Mouse (Mus musculus) liver, postnatal 0 days (tissue): Measurements from ENCODE around the gene Grik4. TPM values are rescaled to one million over a fixed set of nuclear protein-coding genes. Genes with fewer than 3 reads are reported as not detected.
"Not testable (repeated sequence)": the region's sequence is repeated elsewhere in the genome, so short reads cannot be mapped to it uniquely, and the experiment has no call there.

Experiments used
- ATAC-seq: fragments of 200-750 bp; cut with Nextera tagmentation; 2 replicates; pipeline ENCODE4 v1.8.0; 2017; ENCODE audit warnings: mild to moderate bottlenecking, moderate library complexity
- DNase-seq: peaks from one replicate; pipeline ENCODE4 v3.0.0-alpha.2; 2016
- H3K27ac ChIP-seq: fragments of 300-500 bp; sonication (generic); 2 replicates; pipeline ENCODE4 v1.5.1; 2014; ENCODE audit warnings: antibody characterized with exemption, moderate library complexity, mild to moderate bottlenecking, low read depth
- H3K27me3 ChIP-seq: fragments of 300-500 bp; sonication (generic); 2 replicates; pipeline ENCODE4 v1.6.1; 2014; ENCODE audit warnings: low read length, control low read depth, mixed read lengths; ENCODE audit not compliant: insufficient read depth
- H3K36me3 ChIP-seq: fragments of 300-500 bp; sonication (generic); replicated peaks from 2 replicates; pipeline ENCODE4 v1.6.1; 2014; ENCODE audit warnings: mild to moderate bottlenecking, control low read depth, low read length, moderate library complexity, mixed read lengths; ENCODE audit not compliant: insufficient read depth
- H3K4me1 ChIP-seq: fragments of 300-500 bp; sonication (generic); 2 replicates; pipeline ENCODE4 v1.6.1; 2014; ENCODE audit warnings: antibody characterized with exemption, mild to moderate bottlenecking, control low read depth; ENCODE audit not compliant: insufficient read depth
- H3K4me2 ChIP-seq: fragments of 300-500 bp; sonication (generic); 2 replicates; pipeline ENCODE4 v1.6.1; 2014; ENCODE audit warnings: low read depth, mild to moderate bottlenecking, low read length, moderate library complexity, mixed read lengths
- H3K4me3 ChIP-seq: fragments of 300-500 bp; sonication (generic); 2 replicates; pipeline ENCODE4 v1.5.1; 2014; ENCODE audit warnings: low read depth, low read length
- H3K9ac ChIP-seq: fragments of 300-500 bp; sonication (generic); replicated peaks from 2 replicates; pipeline ENCODE4 v1.6.1; 2014; ENCODE audit warnings: mild to moderate bottlenecking, moderate library complexity
- H3K9me3 ChIP-seq: fragments of 300-500 bp; sonication (generic); 2 replicates; pipeline ENCODE4 v1.6.1; 2016; ENCODE audit warnings: mild to moderate bottlenecking, control low read depth, low read length, mixed read lengths
- CTCF ChIP-seq: sonication (generic); IDR thresholded peaks from 2 replicates; pipeline ENCODE4 v1.5.1; 2016; ENCODE audit warnings: antibody characterized with exemption, low read depth
- EP300 ChIP-seq: IDR thresholded peaks from 2 replicates; pipeline ENCODE4 v1.6.1; 2016; ENCODE audit warnings: antibody characterized with exemption, low read depth, mild to moderate bottlenecking
- WGBS: fragments of 180-500 bp; shearing (Covaris S2); extraction: QIAGEN DNeasy Blood & Tissue Kit; methylation state at CpG from one replicate; pipeline ENCODE4 v1.1.7; 2014; ENCODE audit not compliant: insufficient replicate concordance; 5-methylcytosine and 5-hydroxymethylcytosine counted together
- polyA plus RNA-seq: library from polyadenylated mRNA; unstranded; fragments of >200 nt; fragmentation: Nextera tagmentation; extraction: Ambion mirVana; gene quantifications from 2 replicates; pipeline ENCODE4 v1.2.1, GENCODE M21; 2015

Gene Grik4
- 0.05 and 0.08 TPM in 2 replicates for polyA plus RNA-seq

DNA sequence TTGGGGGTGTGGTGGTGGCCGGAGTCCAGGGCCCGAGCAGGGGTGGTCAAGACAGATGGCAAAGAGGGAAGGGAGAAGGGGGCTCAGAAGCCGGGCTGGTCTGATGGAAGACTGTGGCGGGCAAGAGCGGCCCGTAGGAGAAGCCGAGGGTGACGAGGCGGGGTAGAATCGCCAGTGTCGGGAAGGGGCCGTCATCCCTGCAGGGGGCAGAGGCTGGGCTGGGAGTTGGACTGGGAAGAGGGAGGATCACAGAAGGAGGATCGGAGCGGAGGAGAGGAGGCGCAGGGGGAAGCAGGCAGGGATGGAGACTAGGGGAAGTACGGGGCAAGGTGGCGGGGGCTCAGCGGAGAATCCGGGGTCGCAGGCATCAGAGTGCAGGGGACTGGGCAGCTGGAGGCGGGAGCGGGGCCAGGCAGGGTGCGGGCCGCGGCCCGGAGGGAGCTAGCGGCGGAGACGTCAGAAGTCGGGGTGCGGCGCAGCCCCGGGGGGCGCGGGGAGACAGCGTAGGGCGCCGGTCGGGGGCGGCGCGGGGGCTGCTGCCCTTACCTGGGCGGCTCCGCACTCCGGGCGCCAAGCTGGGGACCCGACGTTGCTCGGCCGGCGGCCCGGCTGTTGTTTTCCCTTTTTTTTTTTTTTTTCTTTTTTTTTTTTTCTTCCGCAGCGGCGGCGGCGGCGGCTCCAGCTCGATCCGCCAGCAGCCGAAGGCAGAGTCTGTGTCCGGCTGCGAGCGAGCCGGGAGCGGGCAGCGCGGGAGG lies at the start of gene Grik4:
Gene Grik4 (minus strand): TSS at position 713 of the 755 bp plus-strand sequence.
- ATAC-seq, result peak; percentile 85
- H3K9me3 ChIP-seq, result no peaks in the 10 kb centered on the region
- TF ChIP-seq CTCF, result no peak
- TF ChIP-seq EP300, result no peak

DNA sequence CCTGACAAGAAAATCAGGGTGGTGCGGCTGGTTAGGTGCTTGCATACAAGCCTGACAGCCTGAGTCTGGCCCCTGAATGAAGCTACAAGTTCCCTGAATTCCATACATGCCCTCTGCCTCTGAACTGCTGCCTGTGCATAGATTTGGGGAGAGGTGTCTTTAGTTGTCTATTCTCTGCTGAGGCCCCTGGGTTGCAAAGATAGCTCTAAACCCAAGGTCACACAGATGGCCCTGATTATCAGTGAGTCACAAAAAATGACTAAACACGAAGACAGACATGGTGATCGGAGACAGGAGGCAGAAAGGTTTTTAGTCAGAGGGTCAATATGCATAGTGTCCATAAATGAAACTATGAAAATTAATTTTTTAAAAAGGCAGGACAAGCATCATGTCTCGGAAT lies 49.4 kb upstream of the Grik4 start:
- Histone ChIP-seq H3K27me3 (no peaks in the 10 kb centered on the region), H3K9ac (no peak overlapping the region), H3K27ac (no peak overlapping the region), H3K4me2 (no peak overlapping the region), H3K4me1 (no peaks in the 10 kb centered on the region; the same call in 1 of the 2 replicates), H3K36me3 (peaks cover 57% of the 10 kb centered on the region), H3K9me3 (no peaks in the 10 kb centered on the region), H3K4me3 (no peak overlapping the region)
- DNase-seq, result no peak
- 79% methylated on average over 4 of the region's 4 CpGs for WGBS
- TF ChIP-seq EP300 (no peak), CTCF (no peak)
- no peak for ATAC-seq

More for the DNA sequence above, at the start of gene Grik4:
- peak; percentile 20 for DNase-seq
- WGBS, result 1% methylated on average over 37 of the region's 68 CpGs
- H3K27me3 ChIP-seq, result peaks cover 50% of the 10 kb centered on the region
- H3K4me1 ChIP-seq, result peaks cover 7% of the 10 kb centered on the region; the same call in 1 of the 2 replicates
- H3K4me3 ChIP-seq, result peak within 1 kb of the TSS; percentile 58
- no peaks in the 10 kb centered on the region for H3K36me3 ChIP-seq
- no peak within 1 kb of the TSS for H3K27ac ChIP-seq
- peak within 1 kb of the TSS; percentile 59 for H3K9ac ChIP-seq
- peak within 1 kb of the TSS; percentile 96 for H3K4me2 ChIP-seq

DNA sequence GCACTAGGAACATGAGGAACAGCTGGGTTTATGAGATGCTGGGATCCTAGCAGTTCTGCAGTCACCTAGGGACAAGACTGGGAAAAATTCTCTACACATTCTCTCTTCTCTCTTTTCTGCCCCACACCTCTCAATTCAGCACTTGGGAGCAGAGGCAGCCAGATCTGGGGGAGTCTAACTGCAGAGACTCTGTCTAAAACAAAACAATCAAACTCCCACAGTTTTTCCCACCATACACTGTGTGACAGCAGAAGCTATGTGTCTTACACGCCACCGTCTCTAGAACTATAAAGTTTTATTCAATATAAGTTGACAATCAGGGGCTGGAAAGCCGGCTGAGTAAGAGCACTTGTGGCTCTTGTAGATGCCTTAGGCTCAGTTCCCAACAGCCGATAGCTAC lies 43.7 kb upstream of the Grik4 start:
- no peak overlapping the region for H3K4me2 ChIP-seq
- H3K27ac ChIP-seq, result no peak overlapping the region
- H3K4me1 ChIP-seq, result no peaks in the 10 kb centered on the region
- TF ChIP-seq CTCF, result no peak
- no peak for TF ChIP-seq EP300
- H3K36me3 ChIP-seq, result peaks cover 65% of the 10 kb centered on the region
- ATAC-seq, result no peak
- H3K9ac ChIP-seq, result no peak overlapping the region
- no peaks in the 10 kb centered on the region for H3K9me3 ChIP-seq
- no peak for DNase-seq
- no peak overlapping the region for H3K4me3 ChIP-seq
- H3K27me3 ChIP-seq, result no peaks in the 10 kb centered on the region
- WGBS, result 88% methylated on average over 4 of the region's 4 CpGs

GRCm38 (mm10) chr9:42968894-42969521 lies 24.7 kb upstream of the Grik4 start:
- no peaks in the 10 kb centered on the region for H3K9me3 ChIP-seq
- H3K36me3 ChIP-seq, result peaks cover 67% of the 10 kb centered on the region
- no peaks in the 10 kb centered on the region for H3K4me1 ChIP-seq
- no peaks in the 10 kb centered on the region for H3K27me3 ChIP-seq
- H3K4me3 ChIP-seq, result no peak overlapping the region
- no peak overlapping the region for H3K4me2 ChIP-seq
- no peak overlapping the region for H3K27ac ChIP-seq
- ATAC-seq (no peak), DNase-seq (no peak)
- TF ChIP-seq CTCF (no peak), EP300 (no peak)
- 68% methylated on average over 11 of the region's 11 CpGs for WGBS
- no peak overlapping the region for H3K9ac ChIP-seq

DNA sequence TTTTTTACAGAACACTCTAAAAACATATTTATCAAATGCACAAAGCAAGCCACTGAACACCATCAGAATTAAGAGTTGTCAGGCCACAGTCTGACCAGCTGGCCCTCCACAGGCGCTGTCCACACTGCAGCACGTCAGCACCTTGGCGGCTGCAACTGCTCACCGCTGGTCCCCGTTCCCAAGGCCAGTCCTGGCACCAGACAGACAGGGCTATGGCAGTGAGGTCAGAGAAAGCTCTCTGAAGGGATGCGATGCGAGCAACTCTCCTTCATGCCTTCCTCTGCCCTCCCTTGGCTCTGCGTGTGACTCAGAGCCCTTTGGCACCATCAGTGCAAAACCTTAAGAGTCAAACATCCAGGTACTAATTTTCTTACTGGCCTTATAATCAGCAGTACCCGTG lies 23.4 kb upstream of the Grik4 start:
- TF ChIP-seq CTCF (no peak), EP300 (no peak)
- Histone ChIP-seq H3K9ac (no peak overlapping the region), H3K27me3 (no peaks in the 10 kb centered on the region), H3K27ac (no peak overlapping the region), H3K4me1 (no peaks in the 10 kb centered on the region), H3K9me3 (no peaks in the 10 kb centered on the region), H3K4me2 (no peak overlapping the region), H3K4me3 (no peak overlapping the region), H3K36me3 (peaks cover 59% of the 10 kb centered on the region)
- ATAC-seq (no peak), DNase-seq (no peak)
- 89% methylated on average over 9 of the region's 9 CpGs for WGBS

GRCm38 (mm10) chr9:42964809-42965208 lies 20.5 kb upstream of the Grik4 start:
- not testable (repeated sequence) for H3K9me3 ChIP-seq, ATAC-seq, H3K27me3 ChIP-seq

More at GRCm38 (mm10) chr9:42964809-42965208, 20.5 kb upstream of the Grik4 start:
- not testable (repeated sequence) for DNase-seq, H3K4me1 ChIP-seq, H3K27ac ChIP-seq, H3K4me3 ChIP-seq, H3K4me2 ChIP-seq, H3K9ac ChIP-seq
- peaks cover 31% of the 10 kb centered on the region for H3K36me3 ChIP-seq
- 84% methylated on average over 2 of the region's 3 CpGs for WGBS
